Mouse (Mus musculus) thymus, adult 2 months (tissue): ENCODE measurements around the gene Myh7.

Experiments
- CTCF ChIP-seq: fragments of 200-500 bp; IDR thresholded peaks from 2 replicates; pipeline ENCODE4 v1.5.1; 2012; ENCODE audit warnings: mild to moderate bottlenecking, control low read depth, low read length, moderate library complexity, borderline replicate concordance; ENCODE audit not compliant: control insufficient read depth, poor library complexity, insufficient read depth; ENCODE audit errors: extremely low read depth
- POLR2A ChIP-seq: fragments of 200-500 bp; IDR thresholded peaks from 2 replicates; pipeline ENCODE4 v1.6.1; 2012; ENCODE audit warnings: mild to moderate bottlenecking, low read length, control low read depth, moderate library complexity; ENCODE audit not compliant: control insufficient read depth, poor library complexity, insufficient read depth; ENCODE audit errors: extremely low read depth

DNA sequence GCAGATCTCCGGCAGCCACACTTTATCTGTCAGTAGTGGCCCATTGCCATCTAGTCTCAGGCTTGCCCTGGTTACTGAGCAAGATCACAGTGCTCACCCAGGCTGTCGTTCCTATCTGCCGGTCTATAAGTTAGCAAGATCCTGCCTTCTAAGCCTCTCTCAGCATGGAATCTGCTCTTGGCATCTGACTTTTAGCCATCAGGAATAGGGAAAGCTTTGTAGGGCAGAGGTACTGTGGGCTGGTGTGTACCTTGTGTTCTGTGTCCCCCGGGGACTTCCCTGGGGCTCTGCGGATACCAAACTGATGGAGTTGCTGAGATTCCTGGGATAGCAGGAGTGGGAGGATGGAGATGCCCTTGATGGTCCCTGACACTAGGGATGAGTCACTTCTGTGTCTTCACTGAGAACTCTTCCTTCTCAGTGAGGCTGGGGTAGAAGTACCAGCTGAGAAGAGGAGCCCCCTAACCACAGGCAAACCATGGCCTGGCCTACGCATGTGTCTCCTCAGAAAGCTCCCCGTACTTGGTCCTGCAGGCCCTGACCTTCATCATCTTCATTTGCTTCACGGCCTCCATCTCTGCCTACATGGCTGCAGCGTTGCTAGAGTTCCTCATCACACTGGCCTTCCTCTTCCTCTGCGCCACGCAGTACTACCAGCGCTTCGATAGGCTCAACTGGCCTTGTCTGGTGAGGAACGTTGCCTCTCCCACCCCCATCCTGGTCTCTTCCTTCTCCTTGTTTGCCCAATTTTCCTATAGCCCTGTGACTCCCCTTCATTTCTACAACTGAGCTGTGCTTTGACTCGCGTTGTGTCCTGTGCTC lies 56.9 kb downstream of the Myh7 start:
- TF ChIP-seq POLR2A (no peak), CTCF (no peak)
